Mouse (Mus musculus) heart, adult 9 months (tissue): ENCODE measurements around the gene Aarsd1.
"Not testable (repeated sequence)": the region's sequence is repeated elsewhere in the genome, so short reads cannot be mapped to it uniquely, and the experiment has no call there.

Experiments
- DNase-seq, 2 experiments: peaks; one replicate each; pipeline ENCODE4 v3.0.0; 2022; ENCODE audit warnings: low spot score in 2 of 2

The Aarsd1 gene

GRCm38 (mm10) chr11:101378926-101379325, 38.5 kb downstream of the Aarsd1 start:
- DNase-seq, result no peak

- DNase-seq, result not testable (repeated sequence)
These were observed 39.2 kb downstream of the Aarsd1 start for GRCm38 (mm10) chr11:101378196-101378595.

GRCm38 (mm10) chr11:101374421-101374938, 42.9 kb downstream of the Aarsd1 start:
- DNase-seq, result no peak

- DNase-seq, result no peak
These were observed 47.3 kb downstream of the Aarsd1 start for GRCm38 (mm10) chr11:101370141-101370540.

- no peak for DNase-seq
These were observed 50.0 kb downstream of the Aarsd1 start, which contains the start of gene G6pc for GRCm38 (mm10) chr11:101367326-101367935. TSS of gene G6pc (plus strand) at chr11:101367561.

GRCm38 (mm10) chr11:101364531-101364931, 52.9 kb downstream of the Aarsd1 start:
- DNase-seq, result no peak

- peak; percentile 40 to 59 for DNase-seq
These were observed 56.7 kb downstream of the Aarsd1 start for GRCm38 (mm10) chr11:101360651-101361113.

- peak; percentile 12 to 20 for DNase-seq
These were observed 57.6 kb downstream of the Aarsd1 start for GRCm38 (mm10) chr11:101359776-101360175.

GRCm38 (mm10) chr11:101357505-101358182, 59.8 kb downstream of the Aarsd1 start:
- no peak for DNase-seq
